Mouse (Mus musculus) G1E (cell line): ENCODE results near the gene Polk. TPM values are rescaled to one million over a fixed set of nuclear protein-coding genes. Genes with fewer than 3 reads are reported as not detected.

Source experiments
- ATAC-seq: 2 replicates; pipeline ENCODE4 v1.8.0; 2016; ENCODE audit warnings: mild to moderate bottlenecking; ENCODE audit not compliant: insufficient number of reproducible peaks, poor library complexity, low FRiP score, severe bottlenecking; ENCODE audit errors: extremely low read depth
- DNase-seq: peaks from one replicate; pipeline ENCODE4 v3.0.0; 2012; ENCODE audit warnings: low spot score
- H3K27me3 ChIP-seq: 2 replicates; pipeline ENCODE4 v1.6.1; 2012; ENCODE audit warnings: mild to moderate bottlenecking, low read length, inconsistent platforms; ENCODE audit not compliant: insufficient read depth
- H3K36me3 ChIP-seq: replicated peaks from 2 replicates; pipeline ENCODE3; 2012; ENCODE audit warnings: mild to moderate bottlenecking, inconsistent platforms
- H3K4me1 ChIP-seq: 2 replicates; pipeline ENCODE4 v1.6.1; 2012; ENCODE audit warnings: low read depth, low read length, inconsistent platforms, mixed read lengths; ENCODE audit not compliant: insufficient read depth
- H3K4me3 ChIP-seq: 2 replicates; pipeline ENCODE4 v1.5.1; 2012; ENCODE audit warnings: low read depth, mild to moderate bottlenecking, inconsistent platforms, low read length, moderate library complexity, mixed read lengths
- H3K9me3 ChIP-seq: replicated peaks from 2 replicates; pipeline ENCODE4 v1.6.1; 2012; ENCODE audit warnings: inconsistent platforms
- CTCF ChIP-seq: IDR thresholded peaks from 2 replicates; pipeline ENCODE4 v1.5.1; 2012; ENCODE audit warnings: low read depth, low read length, inconsistent platforms, mixed read lengths
- GATA1 ChIP-seq: IDR thresholded peaks from 2 replicates; pipeline ENCODE4 v1.6.1; 2012; ENCODE audit warnings: borderline replicate concordance, low read length, inconsistent platforms, mixed read lengths
- GATA2 ChIP-seq: IDR thresholded peaks from 2 replicates; pipeline ENCODE4 v1.6.1; 2012; ENCODE audit warnings: low read depth, low read length, inconsistent platforms, borderline replicate concordance
- POLR2AphosphoS5 ChIP-seq: IDR thresholded peaks from 2 replicates; pipeline ENCODE4 v1.6.1; 2012; ENCODE audit warnings: low read depth, low read length, inconsistent platforms; ENCODE audit not compliant: insufficient replicate concordance
- TAL1 ChIP-seq: conservative IDR thresholded peaks from 2 replicates; pipeline ENCODE4 v1.6.1; 2012; ENCODE audit warnings: low read depth, low read length, inconsistent platforms, mixed read lengths
- polyA plus RNA-seq: library from polyadenylated mRNA; stranded (reverse); fragments of >175 nt; gene quantifications from 2 replicates; pipeline ENCODE4 v1.2.3, GENCODE M21; 2012
- total RNA-seq, 2 experiments: library from RNA; stranded (forward) in 1 of 2; stranded (reverse) in 1 of 2; fragments of 200-1000 nt in 1 of 2; fragments of >200 nt in 1 of 2; fragmentation: Nextera tagmentation in 1 of 2; gene quantifications; 2 replicates each; pipeline ENCODE4 v1.2.3; 2014 to 2017

Polk gene
- total and polyA plus RNA-seq, 3 experiments = 0.72 to 49.7 (median 25.6) TPM

GRCm38 (mm10) chr13:96530064-96530463 lies 12.3 kb downstream of the Polk start:
- no peaks in the 10 kb centered on the region for H3K9me3 ChIP-seq
- H3K4me1 ChIP-seq = no peaks in the 10 kb centered on the region; the same call in 1 of the 2 replicates
- DNase-seq = no peak

GRCm38 (mm10) chr13:96529542-96529941 lies 12.8 kb downstream of the Polk start:
- no peaks in the 10 kb centered on the region for H3K27me3 ChIP-seq
- TF ChIP-seq GATA1 (no peak), GATA2 (no peak), POLR2AphosphoS5 (no peak), TAL1 (no peak), CTCF (no peak)
- no peaks in the 10 kb centered on the region for H3K9me3 ChIP-seq
- no peaks in the 10 kb centered on the region; the same call in 1 of the 2 replicates for H3K4me1 ChIP-seq
- DNase-seq (no peak), ATAC-seq (no peak)
- H3K36me3 ChIP-seq = peaks cover 33% of the 10 kb centered on the region
- H3K4me3 ChIP-seq = no peak overlapping the region

More at GRCm38 (mm10) chr13:96530064-96530463, 12.3 kb downstream of the Polk start:
- no peak for ATAC-seq
- Histone ChIP-seq H3K27me3 (no peaks in the 10 kb centered on the region), H3K4me3 (no peak overlapping the region), H3K36me3 (peaks cover 33% of the 10 kb centered on the region)
- TF ChIP-seq GATA1 (no peak), GATA2 (no peak), CTCF (no peak), TAL1 (no peak), POLR2AphosphoS5 (no peak)

- H3K36me3 ChIP-seq = peaks cover 33% of the 10 kb centered on the region
Observed at GRCm38 (mm10) chr13:96528776-96529175, 13.6 kb downstream of the Polk start.

GRCm38 (mm10) chr13:96527856-96528255 lies 14.5 kb downstream of the Polk start:
- TF ChIP-seq POLR2AphosphoS5 (no peak), TAL1 (no peak), GATA1 (no peak), CTCF (no peak), GATA2 (no peak)
- ATAC-seq (no peak), DNase-seq (no peak)
- H3K4me3 ChIP-seq = no peak overlapping the region
- H3K9me3 ChIP-seq = no peaks in the 10 kb centered on the region
- no peaks in the 10 kb centered on the region; the same call in 1 of the 2 replicates for H3K4me1 ChIP-seq
- H3K27me3 ChIP-seq = no peaks in the 10 kb centered on the region
- H3K36me3 ChIP-seq = peaks cover 32% of the 10 kb centered on the region

More at GRCm38 (mm10) chr13:96528776-96529175, 13.6 kb downstream of the Polk start:
- Histone ChIP-seq H3K4me1 (no peaks in the 10 kb centered on the region; the same call in 1 of the 2 replicates), H3K9me3 (no peaks in the 10 kb centered on the region), H3K4me3 (no peak overlapping the region), H3K27me3 (no peaks in the 10 kb centered on the region)
- ATAC-seq (no peak), DNase-seq (no peak)
- TF ChIP-seq GATA1 = no peak
- no peak for TF ChIP-seq TAL1
- TF ChIP-seq POLR2AphosphoS5 = no peak
- TF ChIP-seq GATA2 = no peak
- no peak for TF ChIP-seq CTCF

DNA sequence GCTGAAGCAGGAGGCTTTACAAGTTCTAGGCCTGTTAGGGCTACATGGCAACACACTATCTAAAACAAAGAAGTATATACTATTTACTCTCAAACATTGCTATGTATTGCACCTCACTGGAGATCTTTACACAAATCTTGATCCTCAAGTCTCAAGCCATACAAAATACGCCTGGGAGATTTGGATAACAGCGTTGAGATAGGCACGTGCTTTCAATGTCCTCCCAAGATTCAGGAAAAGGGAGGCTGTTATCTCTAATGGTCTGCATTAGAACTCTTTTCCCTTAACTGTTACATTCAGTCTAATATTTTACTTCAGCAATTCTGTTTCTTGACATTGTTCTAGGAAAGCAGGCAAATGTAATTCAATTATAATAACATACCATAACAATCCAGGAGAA lies 15.4 kb downstream of the Polk start:
- Histone ChIP-seq H3K4me1 (no peaks in the 10 kb centered on the region; the same call in 1 of the 2 replicates), H3K27me3 (no peaks in the 10 kb centered on the region), H3K4me3 (no peak overlapping the region), H3K9me3 (no peaks in the 10 kb centered on the region), H3K36me3 (peaks cover 29% of the 10 kb centered on the region)
- TF ChIP-seq CTCF = no peak
- TF ChIP-seq TAL1 = no peak
- TF ChIP-seq GATA2 = no peak
- no peak for TF ChIP-seq GATA1
- TF ChIP-seq POLR2AphosphoS5 = no peak
- ATAC-seq (no peak), DNase-seq (no peak)

DNA sequence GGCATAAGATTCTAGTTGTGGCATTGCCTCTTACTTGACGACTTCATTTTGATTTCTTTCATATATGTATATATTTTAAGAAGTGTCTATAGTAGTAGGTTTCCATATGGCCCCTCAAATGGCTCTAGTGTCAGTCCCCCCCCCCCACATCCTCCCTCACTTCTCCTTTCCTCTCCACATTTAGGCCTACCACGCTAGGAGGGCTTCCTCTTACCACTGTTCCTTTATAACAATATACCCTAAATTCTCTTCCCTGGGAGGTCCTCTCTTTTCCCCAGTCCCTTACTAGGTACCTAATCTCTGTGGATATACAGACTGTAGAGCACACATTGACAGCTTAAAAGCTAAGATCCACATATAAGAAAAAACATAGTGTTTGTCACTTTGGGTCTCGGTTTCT lies 21.1 kb downstream of the Polk start:
- ATAC-seq (no peak), DNase-seq (no peak)
- Histone ChIP-seq H3K9me3 (no peaks in the 10 kb centered on the region), H3K4me3 (no peak overlapping the region), H3K27me3 (no peaks in the 10 kb centered on the region), H3K4me1 (no peaks in the 10 kb centered on the region), H3K36me3 (peaks cover 20% of the 10 kb centered on the region)
- TF ChIP-seq GATA1 (no peak), GATA2 (no peak), CTCF (no peak), POLR2AphosphoS5 (no peak), TAL1 (no peak)

DNA sequence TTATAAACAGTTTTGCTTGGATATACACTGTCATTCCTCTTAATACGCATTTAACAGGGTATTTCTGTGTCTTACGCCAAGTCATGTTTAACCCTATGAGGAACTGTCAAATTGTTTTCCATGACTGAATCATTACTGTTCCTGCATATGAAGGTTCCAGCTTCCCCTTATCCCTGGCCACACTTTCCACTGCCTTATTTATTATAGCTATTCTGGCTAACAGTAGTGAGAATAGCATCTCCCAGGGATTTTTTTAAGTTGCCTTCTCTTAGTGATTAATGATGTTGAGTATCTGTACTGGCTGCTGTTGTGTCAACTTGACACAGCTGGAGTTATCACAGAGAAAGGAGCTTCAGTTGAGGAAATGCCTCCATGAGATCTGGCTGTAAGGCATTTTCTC lies 25.0 kb downstream of the Polk start:
- no peak overlapping the region for H3K4me3 ChIP-seq
- no peak for TF ChIP-seq GATA1
- TF ChIP-seq CTCF = no peak
- TF ChIP-seq GATA2 = no peak
- TF ChIP-seq TAL1 = no peak
- no peak for TF ChIP-seq POLR2AphosphoS5
- H3K36me3 ChIP-seq = peaks cover 43% of the 10 kb centered on the region
- DNase-seq (no peak), ATAC-seq (no peak)
- H3K4me1 ChIP-seq = no peaks in the 10 kb centered on the region
- no peaks in the 10 kb centered on the region for H3K27me3 ChIP-seq
- no peaks in the 10 kb centered on the region for H3K9me3 ChIP-seq
